Mouse (Mus musculus) gastrocnemius, postnatal 10 days (tissue): ENCODE results near the gene Nle1. TPM values are rescaled to one million over a fixed set of nuclear protein-coding genes. Genes with fewer than 3 reads are reported as not detected.
A peak's percentile ranks its signal among the peaks of the same experiment; 100 is the strongest.

ENCODE experiments used
- DNase-seq: peaks from one replicate; pipeline ENCODE4 v3.0.0; 2021; ENCODE audit warnings: mixed read lengths
- total RNA-seq, 2 experiments: library from RNA; stranded (reverse); gene quantifications; 2 replicates each; pipeline ENCODE4 v1.2.3; 2021

Gene Nle1
- total RNA-seq, 2 experiments from 2014 or later: 11.1 to 18.7 TPM

GRCm38 (mm10) chr11:82869506-82870172 is 38.6 kb downstream of the Nle1 start:
- DNase-seq: no peak

DNA sequence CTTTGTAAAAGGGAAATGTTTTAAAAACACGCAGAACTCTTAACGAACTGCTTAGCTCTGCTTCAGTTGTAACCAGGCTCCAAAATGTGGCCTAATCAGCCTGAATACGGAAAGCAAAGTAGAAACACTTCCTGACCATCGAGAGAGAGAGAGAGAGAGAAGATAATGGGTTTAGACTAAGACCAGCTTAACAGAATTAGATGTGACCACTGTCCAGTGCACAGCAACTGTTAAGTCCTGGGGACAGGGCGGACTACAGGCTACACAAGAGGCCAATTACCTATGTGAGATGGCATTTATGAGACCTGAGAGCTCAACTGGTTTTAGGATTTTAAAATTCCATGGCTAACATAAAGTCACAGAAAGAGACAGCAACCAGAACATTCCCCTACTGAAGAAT is 40.3 kb downstream of the Nle1 start:
- no peak for DNase-seq

DNA sequence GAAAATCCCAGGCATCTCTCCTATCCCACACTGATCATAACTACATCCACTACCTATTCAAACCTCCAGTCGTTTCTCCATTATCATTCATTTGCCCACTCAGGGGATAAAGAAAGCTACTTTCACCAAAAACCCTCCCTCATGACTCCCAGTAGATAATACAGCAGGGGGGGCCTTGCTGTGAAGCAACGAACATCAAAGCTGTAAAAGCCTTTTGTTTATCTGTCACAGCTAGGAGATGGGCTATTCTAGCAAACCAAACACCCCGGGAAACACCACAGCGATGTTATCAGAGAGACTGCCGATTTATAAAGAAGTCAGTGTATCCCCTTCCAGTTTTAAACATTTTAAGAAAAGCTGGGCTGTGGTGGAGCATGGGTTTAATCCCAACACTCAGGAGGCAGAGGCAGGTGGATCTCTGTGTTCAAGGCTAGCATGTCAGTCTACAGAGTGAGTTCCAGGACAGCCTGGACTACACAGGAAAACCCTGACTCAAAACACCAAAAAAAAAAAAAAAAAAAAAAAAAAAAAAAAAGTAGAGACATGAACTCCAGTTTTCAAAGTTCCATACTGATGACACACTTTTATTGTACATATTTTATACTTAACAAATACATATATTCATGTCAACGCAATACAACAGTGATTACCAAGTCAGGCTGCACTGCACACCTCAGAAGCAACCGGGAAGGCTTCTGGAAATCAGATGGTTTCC is 41.2 kb downstream of the Nle1 start:
- DNase-seq: no peak

DNA sequence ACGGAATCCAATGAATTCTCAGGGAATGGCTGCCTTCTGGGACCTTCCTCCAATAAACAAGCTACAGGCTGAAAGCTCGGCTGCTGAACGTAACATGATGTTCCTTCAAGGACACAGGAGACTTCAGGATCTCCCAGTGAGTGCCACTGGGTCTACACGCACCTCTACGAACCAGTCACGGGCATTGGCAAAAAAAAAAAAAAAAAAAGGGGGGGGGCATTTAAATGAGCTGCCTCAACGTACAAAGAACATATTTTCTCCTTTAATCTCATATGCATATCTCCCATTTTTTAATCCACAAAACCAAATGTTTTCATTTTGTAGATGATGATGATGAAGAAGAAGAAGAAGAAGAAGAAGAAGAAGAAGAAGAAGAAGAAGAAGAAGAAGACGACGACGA is 42.3 kb downstream of the Nle1 start:
- DNase-seq: no peak

- DNase-seq: no peak
Measured at GRCm38 (mm10) chr11:82863488-82863931, 44.7 kb downstream of the Nle1 start.

DNA sequence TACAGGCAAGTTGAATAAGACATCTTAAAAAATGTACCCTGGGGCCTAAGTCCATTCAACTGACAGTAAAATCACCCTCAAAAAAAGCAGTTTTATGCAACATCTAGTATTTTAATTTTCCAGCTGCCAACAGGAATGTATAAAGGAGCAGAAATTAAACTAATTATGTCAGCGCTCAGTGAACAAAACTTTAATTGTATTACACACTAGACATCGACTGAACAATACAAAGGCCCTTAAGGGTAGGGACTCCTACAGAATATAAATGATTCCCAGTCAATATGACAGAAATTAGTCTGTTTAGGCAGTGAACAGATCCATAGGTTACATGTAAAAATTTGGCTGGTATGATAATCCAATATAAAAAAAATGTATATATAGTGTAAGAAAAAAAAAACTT is 45.2 kb downstream of the Nle1 start:
- DNase-seq: no peak

GRCm38 (mm10) chr11:82862638-82863037 is 45.6 kb downstream of the Nle1 start:
- DNase-seq: no peak

DNA sequence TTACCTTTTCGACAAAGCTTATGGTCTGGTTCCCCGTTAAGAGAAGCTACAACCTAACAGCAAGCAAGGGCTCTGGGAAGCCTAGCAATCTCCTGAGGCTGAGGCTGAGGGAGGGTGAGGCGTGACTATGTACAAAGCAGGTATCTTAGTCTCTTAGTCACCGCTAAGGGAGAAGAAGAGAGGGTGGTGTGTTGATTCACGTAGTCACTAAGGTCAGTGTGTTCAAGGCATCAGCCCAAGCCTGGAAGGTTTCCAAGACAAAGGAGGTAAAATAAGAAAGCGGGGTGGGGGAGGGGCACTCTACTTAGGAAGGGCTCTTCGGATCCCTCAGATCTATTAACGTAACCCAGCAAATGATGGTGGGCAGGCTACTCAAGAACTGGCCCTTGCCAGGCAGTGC is 46.7 kb downstream of the Nle1 start:
- no peak for DNase-seq

DNA sequence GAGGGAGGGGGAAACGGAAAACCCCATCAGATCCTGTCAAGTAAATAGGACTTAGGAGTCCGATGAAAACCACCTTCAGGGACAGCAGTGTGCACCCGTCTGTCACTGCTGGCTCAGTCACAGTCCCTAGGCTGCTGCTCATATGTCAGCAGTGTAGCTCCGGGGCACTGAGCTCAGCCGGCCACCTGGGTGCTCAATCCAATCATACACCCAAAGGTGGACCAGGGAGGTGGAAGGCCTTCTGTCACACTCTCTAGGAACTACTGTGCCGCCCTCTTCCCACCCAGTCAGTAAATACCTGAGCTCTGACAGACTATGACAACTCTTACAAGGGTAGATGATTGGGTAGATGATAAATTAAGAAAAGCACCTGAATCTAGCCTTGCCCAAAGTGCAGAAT is 47.5 kb downstream of the Nle1 start:
- no peak for DNase-seq

GRCm38 (mm10) chr11:82857307-82857848 is 50.8 kb downstream of the Nle1 start:
- DNase-seq: no peak

DNA sequence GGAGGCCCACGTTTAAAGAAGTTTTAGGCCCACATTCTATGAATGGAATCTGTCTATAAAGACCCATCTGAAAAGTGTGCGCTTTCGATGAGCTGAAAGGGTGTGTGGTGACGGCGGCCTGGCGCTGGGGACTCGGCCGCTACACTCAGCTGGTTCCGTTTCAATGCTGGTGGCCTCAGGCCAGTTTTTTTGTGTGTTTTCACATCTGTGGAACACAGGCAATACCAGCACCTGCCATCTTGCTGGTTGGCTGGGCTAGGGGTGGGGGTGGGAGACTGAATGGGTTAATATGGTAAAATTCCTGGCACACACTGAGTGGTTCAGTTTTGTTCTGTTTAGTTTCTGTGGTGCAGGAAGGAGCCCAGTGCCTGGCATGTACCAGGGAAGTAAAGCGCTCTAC is 52.2 kb downstream of the Nle1 start:
- DNase-seq: peak; percentile 19

- no peak for DNase-seq
Measured at GRCm38 (mm10) chr11:82855327-82855973, 52.8 kb downstream of the Nle1 start.

- DNase-seq: no peak
Measured at GRCm38 (mm10) chr11:82854111-82854510, 54.1 kb downstream of the Nle1 start.

- DNase-seq: no peak
Measured at GRCm38 (mm10) chr11:82852958-82853357, 55.3 kb downstream of the Nle1 start.

- DNase-seq: no peak
Measured at GRCm38 (mm10) chr11:82852540-82852939, 55.7 kb downstream of the Nle1 start.

- DNase-seq: no peak
Measured at GRCm38 (mm10) chr11:82852115-82852514, 56.1 kb downstream of the Nle1 start.

Other genes with a start within 250 kb of the Nle1 start
- under 1 TPM; 0.18 to 0.33 TPM for gene Cct6b, start 144.1 kb downstream of the Nle1 start, total RNA-seq
- gene Zfp830, start 144.1 kb downstream of the Nle1 start, total RNA-seq: 10 to 100 TPM; 13.7 to 15.2 TPM
- 10 to 100 TPM; 16.5 to 18.5 TPM for gene Lig3, start 127.3 kb downstream of the Nle1 start, total RNA-seq
- gene Rffl, start 37.2 kb downstream of the Nle1 start, total RNA-seq: 1 to 10 TPM; 5.5 to 7.6 TPM
- 1 to 10 TPM; 5.4 to 8.0 TPM for gene Rad51d, start 17.8 kb downstream of the Nle1 start, total RNA-seq
- not detected for gene Fndc8, start 16.3 kb downstream of the Nle1 start, total RNA-seq
- 100 to 1,000 TPM; 101 to 115 TPM for gene Unc45b, start 2.1 kb upstream of the Nle1 start, total RNA-seq
- gene Slfn5, start 42.9 kb upstream of the Nle1 start, total RNA-seq: 10 to 100 TPM; 29.9 to 35.5 TPM
- gene Slfn9, start 83.4 kb upstream of the Nle1 start, total RNA-seq: 1 to 10 TPM; 2.9 to 4.0 TPM
- under 1 TPM; 0.12 to 0.52 TPM for gene Slfn8, start 112.4 kb upstream of the Nle1 start, total RNA-seq
- gene Slfn2, start 156.7 kb upstream of the Nle1 start, total RNA-seq: 1 to 10 TPM; 1.3 to 2.3 TPM
- gene Slfn1, start 208.4 kb upstream of the Nle1 start, total RNA-seq: under 1 TPM in 1 of 2 experiments, not detected in 1; 0.18 TPM